Mouse (Mus musculus) ES-E14 (cell line): ENCODE measurements around the gene Plgrkt. TPM values are rescaled to one million over a fixed set of nuclear protein-coding genes. Genes with fewer than 3 reads are reported as not detected.

ENCODE experiments used
- DNase-seq: peaks from one replicate; pipeline ENCODE4 v3.0.0-alpha.2; 2013; ENCODE audit warnings: low read depth, low spot score
- H3K27ac ChIP-seq: 2 replicates; pipeline ENCODE4 v1.5.1; 2012; ENCODE audit warnings: low read depth, mild to moderate bottlenecking, low read length, moderate library complexity, mixed read lengths; ENCODE audit not compliant: poor library complexity, insufficient read depth, severe bottlenecking
- H3K36me3 ChIP-seq: 2 replicates; pipeline ENCODE4 v1.6.1; 2012; ENCODE audit warnings: mild to moderate bottlenecking, low read length, moderate library complexity, mixed read lengths; ENCODE audit not compliant: control insufficient read depth, poor library complexity, insufficient read depth, severe bottlenecking
- H3K4me1 ChIP-seq, 2 experiments: fragments of 150-350 bp in 1 of 2; sonication (generic) in 1 of 2; 2 replicates each; pipeline ENCODE4 v1.6.1; 2012; ENCODE audit warnings: low read length in 2 of 2, mild to moderate bottlenecking in 1 of 2, mixed read lengths in 1 of 2; ENCODE audit not compliant: control insufficient read depth in 2 of 2, insufficient read depth in 2 of 2, poor library complexity in 1 of 2
- H3K4me3 ChIP-seq, 2 experiments: fragments of 150-350 bp in 1 of 2; sonication (generic) in 1 of 2; 2 replicates each; pipeline ENCODE4 v1.5.1; 2012; ENCODE audit warnings: low read length in 2 of 2, low read depth in 1 of 2, mild to moderate bottlenecking in 1 of 2, mixed read lengths in 1 of 2; ENCODE audit not compliant: insufficient read depth in 1 of 2, poor library complexity in 1 of 2, severe bottlenecking in 1 of 2
- H3K9ac ChIP-seq: 2 replicates; pipeline ENCODE4 v1.6.1; 2012; ENCODE audit warnings: low read depth, mild to moderate bottlenecking, low read length, mixed read lengths; ENCODE audit not compliant: poor library complexity, insufficient read depth, severe bottlenecking
- H3K9me3 ChIP-seq: fragments of 150-350 bp; sonication (generic); 2 replicates; pipeline ENCODE4 v1.6.1; 2012; ENCODE audit warnings: low read depth, mild to moderate bottlenecking, low read length; ENCODE audit not compliant: control insufficient read depth, insufficient read depth
- CHD2 ChIP-seq: IDR thresholded peaks from 2 replicates; pipeline ENCODE4 v1.6.1; 2014; ENCODE audit warnings: mild to moderate bottlenecking, low read depth, low read length, inconsistent platforms
- HCFC1 ChIP-seq: IDR thresholded peaks from 2 replicates; pipeline ENCODE4 v1.6.1; 2012; ENCODE audit warnings: low read length, inconsistent platforms, borderline replicate concordance; ENCODE audit not compliant: insufficient read depth
- MAFK ChIP-seq: IDR thresholded peaks from 2 replicates; pipeline ENCODE4 v1.6.1; 2014; ENCODE audit warnings: mild to moderate bottlenecking, low read depth, low read length, inconsistent platforms; ENCODE audit not compliant: insufficient read depth
- ZC3H11A ChIP-seq: IDR thresholded peaks from 2 replicates; pipeline ENCODE4 v1.6.1; 2012; ENCODE audit warnings: low read depth, mild to moderate bottlenecking, inconsistent platforms, low read length, borderline replicate concordance
- ZNF384 ChIP-seq: IDR thresholded peaks from 2 replicates; pipeline ENCODE4 v1.6.1; 2012; ENCODE audit warnings: low read depth, low read length, inconsistent platforms
- in situ Hi-C, 2 experiments: fragments of 600-800 bp; cut with MboI; formaldehyde crosslinking; loops; one replicate each; pipeline ENCODE4 v1.15.1; 2025; ENCODE audit warnings: low sequenced_read_pairs in 2 of 2, inconsistent platforms in 1 of 2; ENCODE audit not compliant: unreplicated experiment in 2 of 2
- total RNA-seq: library from RNA; depleted of rRNA; stranded (reverse); fragments of 300-350 nt; gene quantifications from 2 replicates; pipeline ENCODE4 v1.2.3, GENCODE M21; 2012; rRNA removed

Plgrkt gene
- total RNA-seq, 1 experiment = 15.7 TPM

DNA sequence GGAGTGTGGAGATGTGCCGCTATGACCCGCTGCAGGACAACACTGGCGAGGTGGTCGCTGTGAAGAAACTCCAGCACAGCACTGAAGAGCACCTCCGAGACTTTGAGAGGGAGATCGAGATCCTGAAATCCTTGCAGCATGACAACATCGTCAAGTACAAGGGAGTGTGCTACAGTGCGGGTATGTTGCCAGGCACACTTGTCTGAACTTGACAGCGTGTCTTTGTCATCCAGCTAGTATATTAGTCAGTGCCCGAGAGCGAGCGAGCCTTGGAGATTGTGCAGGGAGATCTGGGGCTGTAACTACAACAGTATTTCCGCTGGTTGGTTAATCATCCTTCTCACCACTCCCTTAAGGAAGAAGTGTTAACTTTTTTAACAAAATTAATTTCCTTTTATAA lies 66.3 kb downstream of the Plgrkt start:
- Histone ChIP-seq H3K4me1 (no peaks in the 10 kb centered on the region), H3K27ac (no peak overlapping the region), H3K9me3 (no peaks in the 10 kb centered on the region), H3K36me3 (no peaks in the 10 kb centered on the region), H3K9ac (no peak overlapping the region), H3K4me3 (no peak overlapping the region)
- in situ Hi-C loops = no loop called here
- no peak for DNase-seq
- no peak for TF ChIP-seq HCFC1
- TF ChIP-seq ZNF384 = no peak
- TF ChIP-seq CHD2 = no peak
- no peak for TF ChIP-seq ZC3H11A
- TF ChIP-seq MAFK = no peak

Other genes with a start within 250 kb of the Plgrkt start
- 5.1 and 12.2 TPM in 2 replicates for gene Jak2, start 115.6 kb downstream of the Plgrkt start, total RNA-seq
- gene Insl6, start 42.0 kb downstream of the Plgrkt start, total RNA-seq = 1.7 and 3.2 TPM in 2 replicates
- gene Rln1, start 32.7 kb downstream of the Plgrkt start, total RNA-seq = 3.4 and 4.1 TPM in 2 replicates
- gene Cd274, start 65 bp upstream of the Plgrkt start, total RNA-seq = 0.58 and 0.62 TPM in 2 replicates
- gene Pdcd1lg2, start 43.5 kb upstream of the Plgrkt start, total RNA-seq = not detected in 2 replicates
- 30.7 and 37.4 TPM in 2 replicates for gene Ric1, start 154.9 kb upstream of the Plgrkt start, total RNA-seq